Mouse (Mus musculus): ENCODE measurements at regions not wholly inside any gene's neighbourhood (a gene's known extent, or its start where the extent isn't known, plus 50 kb on each side); places are given as distances from the start of the nearest gene placed in this dataset.

DNA sequence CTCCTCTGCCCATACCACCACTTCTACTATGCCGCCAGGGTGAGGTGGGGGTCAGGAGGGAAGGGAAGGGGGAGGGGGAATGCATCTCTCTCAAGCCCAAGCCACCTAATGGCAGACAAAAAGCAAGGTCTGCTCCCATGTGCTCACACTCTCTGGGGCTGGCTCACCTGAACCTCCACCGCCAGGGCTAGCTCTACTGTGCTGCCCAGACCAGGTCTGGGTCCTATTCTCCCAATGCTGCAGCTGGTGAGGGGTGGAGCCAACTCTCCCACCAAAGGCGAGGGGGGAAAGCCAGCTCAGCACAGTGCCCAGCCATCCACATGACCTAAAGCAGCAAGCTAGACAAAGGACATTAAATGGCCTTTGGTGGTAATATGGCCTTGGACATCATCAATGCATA, 158.6 kb downstream of the Chic2 start:
- no peak for TF ChIP-seq CTCF (IDR thresholded peaks at IDR 0.05; ENCODE audit: borderline replicate concordance, extremely low read depth, insufficient read depth, insufficient read length)
- no peak for TF ChIP-seq POLR2A (IDR thresholded peaks at IDR 0.05; ENCODE audit: borderline replicate concordance, extremely low read depth, insufficient read depth, insufficient read length, poor library complexity, severe bottlenecking)
